Mouse (Mus musculus) yolk sac, embryonic 10.5 days (tissue): Measurements from ENCODE around the gene Ssh3.

Experiments
- DNase-seq: peaks from one replicate; pipeline ENCODE4 v3.0.0-alpha.2; 2017; ENCODE audit warnings: low spot score

Gene Ssh3

DNA sequence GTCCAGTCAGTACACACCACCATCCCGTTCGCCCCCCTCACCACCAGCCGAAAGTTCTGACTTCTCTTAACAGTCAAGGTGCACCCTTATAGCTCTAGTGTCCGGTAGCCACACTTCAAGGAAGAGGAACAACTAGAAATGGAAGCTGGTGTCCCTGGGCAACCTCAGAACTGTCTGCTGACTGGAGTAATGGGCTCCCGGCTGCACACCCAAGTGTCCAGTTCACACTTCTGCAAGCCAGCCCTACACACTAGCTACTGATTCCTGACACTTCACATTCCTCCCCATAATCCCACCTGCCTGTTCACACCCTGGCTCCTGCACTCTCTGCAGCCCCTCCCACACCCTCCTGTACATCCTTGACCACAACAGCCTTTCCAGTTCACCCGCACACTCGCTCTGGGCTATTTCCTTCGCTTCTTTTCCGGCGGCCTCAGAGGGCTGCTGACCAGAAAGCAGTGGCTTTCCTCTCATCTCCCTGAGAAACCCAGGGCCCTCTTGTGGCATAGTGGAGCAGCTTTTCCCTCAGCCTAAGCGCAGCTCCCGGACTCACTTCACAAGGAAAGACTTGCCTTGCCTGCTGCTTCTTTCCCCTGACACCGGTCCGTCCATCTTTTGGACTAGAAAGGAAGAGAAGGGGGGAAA is 52.8 kb downstream of the Ssh3 start:
- DNase-seq = no peak

DNA sequence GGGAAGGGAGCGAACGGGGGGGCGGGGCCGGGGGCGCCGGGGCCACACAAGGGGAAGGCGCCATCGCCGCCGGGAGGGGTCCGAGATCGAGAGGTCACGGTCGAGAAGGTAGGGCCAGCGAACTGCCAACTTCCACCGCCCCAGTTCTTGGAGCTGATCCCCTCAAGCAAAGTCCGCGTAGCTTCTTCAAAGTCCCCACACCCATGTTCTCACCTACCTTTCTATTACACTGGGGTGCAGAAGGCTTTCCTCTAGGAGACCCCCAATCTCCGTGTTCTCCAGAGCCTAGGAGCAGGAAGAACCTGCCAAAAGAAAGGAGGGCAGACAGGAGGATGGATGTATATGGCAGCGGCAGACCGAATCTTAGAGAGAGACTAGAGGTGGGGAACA is 53.5 kb downstream of the Ssh3 start:
- no peak for DNase-seq

DNA sequence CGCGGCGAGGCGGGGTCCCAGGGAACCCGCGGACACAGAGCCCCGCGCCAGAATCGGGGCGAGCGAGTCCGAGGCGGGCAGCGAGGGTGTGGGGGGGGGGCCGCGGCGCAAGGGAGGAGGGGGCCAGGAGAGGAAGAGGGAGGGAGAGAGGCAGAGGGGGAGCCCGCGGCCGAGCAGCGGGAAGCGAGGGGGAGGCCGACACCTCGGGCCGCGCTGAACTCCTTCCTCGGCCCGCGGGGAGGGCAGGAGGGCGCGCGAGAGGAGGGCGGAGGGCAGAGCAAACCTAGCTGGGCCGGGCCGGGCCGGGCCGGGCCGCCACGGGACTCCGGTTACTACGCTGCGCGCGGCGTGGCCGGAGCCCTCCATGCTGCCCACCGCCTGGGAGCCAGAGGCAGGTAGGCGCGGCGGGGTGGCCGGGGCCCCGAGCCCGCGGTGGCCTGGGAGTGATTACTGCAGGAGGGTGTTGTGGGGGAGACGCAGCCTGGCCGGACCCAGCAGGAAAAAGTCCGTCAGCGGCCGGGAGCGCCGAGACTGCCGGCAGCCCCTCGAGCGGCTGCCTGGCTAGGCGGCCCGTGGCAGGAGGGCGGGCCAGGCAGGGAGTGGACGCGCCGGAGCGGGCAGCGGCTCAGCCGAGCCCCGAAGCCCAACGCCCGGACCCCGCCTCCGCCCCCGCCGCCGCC is 54.1 kb downstream of the Ssh3 start:
- DNase-seq = no peak

DNA sequence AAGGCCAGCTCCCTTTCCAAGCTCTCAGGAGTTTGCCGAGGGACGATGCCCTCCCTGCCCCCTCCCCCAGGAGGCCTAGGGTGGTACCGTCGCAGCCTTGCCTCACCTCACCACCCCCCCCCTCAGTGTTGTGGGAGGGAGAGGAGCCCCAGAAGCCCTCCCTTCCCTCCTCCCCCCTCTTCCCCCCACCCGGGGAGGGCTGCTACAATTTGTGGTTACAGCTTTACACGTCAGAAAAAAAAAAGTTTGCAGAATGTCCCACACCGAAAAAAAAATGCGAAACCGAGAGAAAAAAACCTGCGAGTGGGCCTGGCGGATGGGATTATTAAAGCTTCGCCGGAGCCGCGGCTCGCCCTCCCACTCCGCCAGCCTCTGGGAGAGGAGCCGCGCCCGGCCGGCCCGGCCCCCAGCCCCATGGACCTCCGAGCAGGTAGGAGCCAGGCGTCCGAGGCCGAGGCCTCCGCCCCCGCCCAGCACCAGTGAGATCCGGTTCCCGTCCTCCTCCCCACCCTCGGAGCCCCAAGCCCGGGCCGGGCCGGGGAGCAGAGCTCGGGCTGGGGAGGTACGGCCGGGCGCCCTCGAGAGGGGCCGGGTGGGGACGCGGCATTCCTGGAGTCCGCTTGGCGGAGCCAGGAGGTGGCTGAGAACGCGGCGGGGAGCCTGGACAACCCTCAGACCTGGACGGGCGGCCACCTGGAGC is 54.8 kb downstream of the Ssh3 start, which contains the start of the genes Clcf1 and AC109138.7:
TSS of gene Clcf1 (plus strand) at position 168 of the 700 bp plus-strand sequence.
TSS of gene AC109138.7 (plus strand) at position 287 of the 700 bp plus-strand sequence.
- peak; percentile 57 for DNase-seq

DNA sequence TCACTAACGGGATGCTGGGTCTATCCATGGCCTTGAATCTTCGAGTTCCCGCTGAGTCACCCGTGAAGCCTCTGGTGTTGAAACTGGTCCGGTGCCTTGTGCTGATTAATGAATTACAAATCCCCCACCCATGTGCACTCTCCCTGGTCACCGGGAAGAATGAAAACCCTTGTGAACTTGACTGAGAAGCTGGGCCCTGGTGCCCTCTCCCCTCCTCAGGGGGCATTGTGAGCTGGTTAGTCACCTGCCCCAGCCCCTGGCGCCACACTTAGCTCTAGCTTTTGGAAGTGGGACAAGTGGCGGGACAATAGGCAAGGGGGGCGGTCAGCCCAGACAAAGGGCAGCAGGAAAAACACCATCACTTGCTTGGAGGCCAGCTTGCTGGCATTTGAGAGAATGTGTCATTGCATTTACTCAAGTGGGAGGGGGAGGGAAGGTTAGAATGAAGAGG is 55.4 kb downstream of the Ssh3 start:
- DNase-seq = no peak

DNA sequence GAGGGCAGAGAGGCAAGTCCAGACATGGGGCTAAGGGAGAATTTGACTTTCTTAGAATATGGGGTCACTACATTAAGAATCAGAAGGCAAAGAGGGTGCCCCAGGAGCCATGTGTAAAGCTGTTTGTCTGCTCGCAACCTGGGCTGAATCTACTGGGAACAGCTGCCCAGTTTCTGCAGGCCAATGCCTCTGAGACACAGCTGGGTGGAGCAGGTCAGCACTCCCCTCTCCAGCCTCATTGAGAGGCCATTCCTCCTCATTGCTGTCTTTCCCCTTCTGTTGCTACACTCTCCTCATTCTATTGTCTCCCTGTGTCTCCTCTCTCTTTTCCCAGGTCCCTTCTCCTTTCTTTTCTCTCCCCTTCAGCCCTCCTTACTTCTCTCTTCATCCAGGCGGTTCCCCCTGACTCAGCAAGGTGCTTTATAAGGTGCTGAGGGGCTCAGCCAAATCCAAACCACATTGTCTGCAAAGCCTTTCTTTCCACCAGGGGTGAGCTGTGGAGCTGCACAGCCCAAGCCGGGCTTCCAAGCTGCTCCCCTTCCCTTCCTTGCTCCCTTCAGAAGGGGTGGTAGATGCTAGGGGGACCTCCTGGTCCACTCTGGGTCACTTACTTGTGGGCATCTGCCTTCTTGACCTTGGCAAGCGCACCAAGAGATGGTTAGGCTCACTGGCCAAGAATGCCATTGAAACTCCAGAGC is 56.9 kb downstream of the Ssh3 start:
- DNase-seq = no peak
